Mouse (Mus musculus): ENCODE results near the gene Afmid.
A peak's percentile ranks its signal among the peaks of the same experiment; 100 is the strongest.

GRCm38 (mm10) chr11:117872861-117873608, 47.3 kb downstream of the Afmid start, which contains the start of gene Tha1:
- TF ChIP-seq CTCF (IDR thresholded peaks at IDR 0.05) (peak; percentile 5; the same call in 1 of the 2 replicates), POLR2A (IDR thresholded peaks at IDR 0.05; ENCODE audit: insufficient read depth, low read depth, low read length) (peak; percentile 75), EP300 (IDR thresholded peaks at IDR 0.05; ENCODE audit: insufficient read depth, low read depth, low read length) (no peak)

All from heart, adult 2 months (tissue).